Mouse (Mus musculus): ENCODE measurements around the gene Smarcb1.

- TF ChIP-seq POLR2A (IDR thresholded peaks at IDR 0.05; ENCODE audit: borderline replicate concordance, extremely low read depth, low read depth, low read length) (no peak), CTCF (IDR thresholded peaks at IDR 0.05; ENCODE audit: insufficient read depth, low read length) (no peak)
Observed at GRCm38 (mm10) chr10:75851076-75851475, 70.3 kb downstream of the Smarcb1 start.

Measured in lung, adult 2 months (tissue).